Mouse (Mus musculus) testis, adult 2 months (tissue): ENCODE results near the gene Wfdc3. TPM values are rescaled to one million over a fixed set of nuclear protein-coding genes. Genes with fewer than 3 reads are reported as not detected.

ENCODE experiments used
- H3K27ac ChIP-seq: fragments of 200-500 bp; 2 replicates; pipeline ENCODE4 v1.5.1; 2012; ENCODE audit warnings: low read depth, low read length; ENCODE audit not compliant: control insufficient read depth, insufficient read depth
- H3K27me3 ChIP-seq: fragments of 200-500 bp; 2 replicates; pipeline ENCODE4 v1.6.1; 2012; ENCODE audit warnings: mild to moderate bottlenecking, low read length, moderate library complexity; ENCODE audit not compliant: control insufficient read depth, insufficient read depth
- H3K36me3 ChIP-seq: fragments of 200-500 bp; 2 replicates; pipeline ENCODE4 v1.6.1; 2012; ENCODE audit warnings: mild to moderate bottlenecking, low read length; ENCODE audit not compliant: control insufficient read depth, insufficient read depth
- H3K4me1 ChIP-seq: fragments of 200-500 bp; 2 replicates; pipeline ENCODE4 v1.6.1; 2012; ENCODE audit warnings: low read length; ENCODE audit not compliant: control insufficient read depth, insufficient read depth
- H3K4me3 ChIP-seq: fragments of 200-500 bp; 2 replicates; pipeline ENCODE4 v1.5.1; 2012; ENCODE audit warnings: low read depth, mild to moderate bottlenecking, low read length, moderate library complexity, mixed read lengths; ENCODE audit not compliant: control insufficient read depth
- CTCF ChIP-seq: fragments of 200-500 bp; IDR thresholded peaks from 2 replicates; pipeline ENCODE4 v1.5.1; 2012; ENCODE audit warnings: low read depth, mild to moderate bottlenecking, inconsistent platforms, low read length, moderate library complexity; ENCODE audit not compliant: control insufficient read depth, insufficient read depth, insufficient replicate concordance
- POLR2A ChIP-seq: fragments of 200-500 bp; IDR thresholded peaks from 2 replicates; pipeline ENCODE4 v1.6.1; 2012; ENCODE audit warnings: low read depth, mild to moderate bottlenecking, inconsistent platforms, low read length, moderate library complexity; ENCODE audit not compliant: control insufficient read depth
- polyA plus RNA-seq: library from polyadenylated mRNA; depleted of rRNA; stranded (reverse); fragments of >200 nt; gene quantifications from 2 replicates; pipeline ENCODE4 v1.2.3, GENCODE M21; 2012

The Wfdc3 gene
- polyA plus RNA-seq, 1 experiment: 120 TPM

GRCm38 (mm10) chr2:164754105-164754504 lies 8.4 kb upstream of the Wfdc3 start:
- H3K4me3 ChIP-seq: peak overlapping the region; percentile 63
- no peaks in the 10 kb centered on the region; the same call in none of the 2 replicates for H3K36me3 ChIP-seq
- no peak overlapping the region for H3K27ac ChIP-seq
- H3K4me1 ChIP-seq: no peaks in the 10 kb centered on the region
- TF ChIP-seq CTCF (no peak), POLR2A (no peak)
- H3K27me3 ChIP-seq: no peaks in the 10 kb centered on the region

- H3K4me1 ChIP-seq: no peaks in the 10 kb centered on the region; the same call in 1 of the 2 replicates
- TF ChIP-seq CTCF (no peak), POLR2A (no peak; the same call in 1 of the 2 replicates)
- peaks cover 2% of the 10 kb centered on the region for H3K36me3 ChIP-seq
- no peak overlapping the region for H3K27ac ChIP-seq
- H3K4me3 ChIP-seq: no peak overlapping the region
- no peaks in the 10 kb centered on the region for H3K27me3 ChIP-seq
Observed at GRCm38 (mm10) chr2:164752454-164752853, 6.7 kb upstream of the Wfdc3 start.

GRCm38 (mm10) chr2:164748991-164749390 lies 3.3 kb upstream of the Wfdc3 start:
- H3K36me3 ChIP-seq: peaks cover 4% of the 10 kb centered on the region
- H3K27me3 ChIP-seq: no peaks in the 10 kb centered on the region
- H3K27ac ChIP-seq: no peak overlapping the region
- peaks cover 8% of the 10 kb centered on the region for H3K4me1 ChIP-seq
- H3K4me3 ChIP-seq: no peak overlapping the region
- TF ChIP-seq CTCF: no peak
- no peak for TF ChIP-seq POLR2A

DNA sequence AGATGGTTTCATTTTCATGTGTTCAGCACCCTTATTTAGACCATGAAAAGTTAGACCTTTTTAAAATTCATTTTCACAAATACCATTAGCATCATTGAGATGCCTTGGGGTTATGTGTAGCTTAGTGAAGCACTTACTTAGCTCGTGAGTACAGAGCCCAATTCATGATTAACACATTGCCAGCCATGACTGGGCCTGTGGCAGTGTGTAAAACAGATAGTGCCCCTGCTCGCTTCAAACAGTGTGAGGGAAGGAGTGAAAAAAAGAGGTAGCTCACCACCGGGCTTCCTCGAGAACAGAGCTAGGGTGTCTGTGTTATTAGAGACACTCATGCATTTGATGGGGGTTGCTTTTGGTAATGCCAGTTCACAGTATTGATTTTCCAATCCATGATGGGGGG lies 2.5 kb upstream of the Wfdc3 start:
- Histone ChIP-seq H3K27me3 (no peaks in the 10 kb centered on the region), H3K36me3 (peaks cover 4% of the 10 kb centered on the region), H3K4me3 (no peak overlapping the region), H3K4me1 (peaks cover 8% of the 10 kb centered on the region), H3K27ac (no peak overlapping the region)
- TF ChIP-seq CTCF (no peak), POLR2A (no peak)

GRCm38 (mm10) chr2:164746693-164747092 lies 962 bp upstream of the Wfdc3 start:
- TF ChIP-seq CTCF (no peak), POLR2A (no peak)
- no peaks in the 10 kb centered on the region for H3K27me3 ChIP-seq
- H3K27ac ChIP-seq: peak overlapping the region; percentile 89
- H3K36me3 ChIP-seq: peaks cover 4% of the 10 kb centered on the region
- H3K4me3 ChIP-seq: peak overlapping the region; percentile 97
- H3K4me1 ChIP-seq: peaks cover 8% of the 10 kb centered on the region

DNA sequence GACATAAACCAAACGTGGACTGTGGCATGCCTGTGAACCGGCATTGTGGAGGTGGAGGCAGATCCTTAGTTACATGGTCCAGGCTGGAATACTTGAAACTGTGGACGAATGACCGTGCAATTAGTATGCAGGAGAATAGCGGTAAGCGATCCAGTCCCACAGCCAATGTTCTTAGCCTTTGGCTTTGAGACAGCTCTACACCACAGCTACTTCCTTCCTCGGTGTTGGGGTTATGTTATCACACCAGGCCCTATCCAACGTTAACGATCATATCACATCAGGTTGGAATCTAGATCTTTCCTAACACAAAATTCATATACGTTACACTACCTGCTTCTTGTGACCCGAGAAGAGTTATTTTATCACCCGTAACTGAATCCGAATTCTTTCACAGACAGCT lies 744 bp downstream of the Wfdc3 start:
- Histone ChIP-seq H3K4me3 (peak overlapping the region; percentile 97), H3K27ac (peak overlapping the region; percentile 99), H3K27me3 (no peaks in the 10 kb centered on the region), H3K4me1 (peaks cover 8% of the 10 kb centered on the region), H3K36me3 (peaks cover 4% of the 10 kb centered on the region)
- TF ChIP-seq POLR2A (no peak), CTCF (no peak)

DNA sequence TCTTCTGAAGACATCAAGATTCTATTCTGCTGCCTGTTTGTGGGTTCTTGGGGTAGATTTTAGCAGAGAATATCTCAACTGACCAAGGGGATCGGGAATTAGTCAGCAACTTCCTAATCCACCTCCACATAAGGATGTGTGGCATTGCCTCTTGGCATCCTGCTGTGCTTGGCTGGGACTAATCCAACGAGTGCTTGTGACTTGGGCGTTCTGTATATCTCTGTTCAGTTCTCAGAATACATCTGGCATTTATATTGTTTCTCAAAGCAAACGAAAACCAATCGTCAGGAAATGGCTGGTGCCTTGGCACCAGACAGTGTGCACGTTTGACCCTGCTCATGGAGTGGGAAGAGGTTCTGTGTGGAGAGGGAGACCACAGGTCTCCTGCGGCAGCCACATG lies 5.9 kb downstream of the Wfdc3 start:
- Histone ChIP-seq H3K4me1 (peaks cover 1% of the 10 kb centered on the region), H3K4me3 (no peak overlapping the region), H3K27ac (no peak overlapping the region), H3K27me3 (no peaks in the 10 kb centered on the region), H3K36me3 (no peaks in the 10 kb centered on the region; the same call in 1 of the 2 replicates)
- TF ChIP-seq POLR2A (no peak), CTCF (no peak)
